Mouse (Mus musculus) cerebellum, postnatal 4 days (tissue): ENCODE data around the gene Olfr1163.
"Not testable (repeated sequence)": the region's sequence is repeated elsewhere in the genome, so short reads cannot be mapped to it uniquely, and the experiment has no call there.

Experiments
- DNase-seq, 2 experiments: peaks; one replicate each; pipeline ENCODE4 v3.0.0; 2022; ENCODE audit warnings: low spot score in 2 of 2, mixed read lengths in 1 of 2

Olfr1163 gene

GRCm38 (mm10) chr2:88071730-88072129, at the start of gene Olfr1163:
Olfr1163 (minus strand) TSS chr2:88071830.
- DNase-seq: no peak

DNA sequence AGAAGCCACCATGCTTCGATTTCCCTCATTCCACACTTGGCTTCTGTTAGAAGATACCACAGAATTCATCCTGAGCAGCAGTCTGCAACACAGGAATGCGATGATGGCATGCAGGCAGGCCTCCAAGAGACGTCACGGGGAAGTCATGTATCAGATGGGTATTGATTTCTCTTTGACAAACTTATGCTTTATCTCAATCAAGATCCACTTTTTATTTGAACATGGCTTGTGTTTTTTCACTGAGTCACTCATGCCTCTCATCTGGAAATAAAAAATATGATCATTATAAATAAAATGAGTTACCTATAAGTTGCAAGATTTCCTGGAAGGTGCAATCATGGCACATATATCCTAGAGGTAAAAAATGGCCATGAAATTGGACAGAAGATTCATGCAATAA, 22.2 kb upstream of the Olfr1163 start, which contains the start of gene Olfr1164:
TSS of gene Olfr1164 (minus strand) at position 101 of the 400 bp plus-strand sequence.
- DNase-seq: no peak

DNA sequence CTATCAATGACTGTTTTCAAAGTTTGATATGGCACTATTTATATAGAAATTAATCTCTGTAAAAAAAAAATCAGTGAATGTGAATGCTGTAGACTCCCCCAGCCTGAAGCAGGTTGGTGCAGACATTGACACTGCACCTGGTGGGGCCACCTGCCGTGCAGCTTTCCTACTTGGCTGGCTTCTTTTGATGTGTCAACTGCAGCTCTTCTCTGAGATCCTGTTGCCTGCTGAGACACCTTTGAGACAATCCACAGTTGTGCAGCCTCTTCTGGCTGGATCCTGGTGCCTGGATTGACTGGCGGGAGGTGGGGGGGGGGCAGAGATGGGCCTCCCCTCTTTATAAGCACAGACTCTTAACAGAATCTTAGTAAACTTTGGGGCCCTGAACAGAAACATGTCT, 8.0 kb downstream of the Olfr1163 start:
- no peak for DNase-seq

GRCm38 (mm10) chr2:88051029-88051428, 20.6 kb downstream of the Olfr1163 start, which contains the start of gene Olfr1162:
Olfr1162 (minus strand) TSS chr2:88051129.
- DNase-seq: no peak

GRCm38 (mm10) chr2:88037599-88037998, 34.0 kb downstream of the Olfr1163 start, which contains the start of gene Olfr73:
Olfr73 (minus strand) TSS chr2:88037699.
- no peak for DNase-seq

DNA sequence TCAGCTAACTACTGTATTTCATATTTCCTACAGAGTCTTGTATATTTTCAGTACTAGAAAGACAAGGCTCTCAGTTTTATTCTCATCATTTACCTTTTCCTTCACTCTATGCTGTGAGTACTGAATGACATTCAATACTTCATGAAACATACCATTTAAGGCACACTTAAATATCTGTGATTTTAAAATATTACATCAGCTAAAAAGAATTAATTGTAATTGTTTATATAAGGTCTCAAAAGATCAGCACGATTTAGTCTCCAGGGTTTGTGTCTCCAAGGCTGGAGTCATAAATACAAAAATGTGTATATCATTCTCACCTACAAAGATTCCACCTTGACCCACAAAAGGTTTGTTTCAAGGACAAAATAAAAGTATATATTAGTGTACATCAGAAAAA, 49.2 kb downstream of the Olfr1163 start, which contains the start of gene Olfr1161:
TSS of gene Olfr1161 (plus strand) at position 301 of the 400 bp plus-strand sequence.
- DNase-seq: not testable (repeated sequence)
